ENCODE assay signal across 15 mouse cellular contexts in genomic region chr1:43803906-43804474, GRCm38 (mm10).
"Had no signal": no experiment of that assay in that cellular context is flagged by ENCODE, and none has a peak within 500 bp of the region (broad histone marks: within the 10 kb centered on the region; RNA-seq: fewer than 3 reads in every experiment).

No protein-coding gene starts in this region.

- H3K9ac ChIP-seq: liver, embryonic 15.5 days; lung, embryonic 14.5 days; midbrain, embryonic 13.5 days; midbrain, embryonic 15.5 days; neural tube, embryonic 12.5 days; stomach, embryonic 15.5 days had no signal

- H3K36me3 ChIP-seq: stomach, embryonic 15.5 days had no signal

- H3K4me2 ChIP-seq: liver, embryonic 15.5 days; lung, embryonic 14.5 days; midbrain, embryonic 11.5 days; midbrain, embryonic 13.5 days; midbrain, embryonic 15.5 days; neural tube, embryonic 12.5 days; stomach, embryonic 15.5 days had no signal

- ATAC-seq: midbrain, embryonic 13.5 days; midbrain, embryonic 15.5 days had no signal

- H3K4me1 ChIP-seq: liver, embryonic 15.5 days; midbrain, embryonic 13.5 days; midbrain, embryonic 15.5 days; neural tube, embryonic 12.5 days; stomach, embryonic 15.5 days had no signal

- DNase-seq: lung, adult 18-20 months; lung, embryonic 14.5 days; lung, postnatal 10 days; lung, postnatal 4 days; right cerebral cortex, postnatal 14 days; thymus, adult 18-20 months; thymus, postnatal 14 days; thymus, postnatal 36 days had no signal

- H3K27me3 ChIP-seq: liver, embryonic 15.5 days; midbrain, embryonic 13.5 days; midbrain, embryonic 15.5 days; neural tube, embryonic 12.5 days; stomach, embryonic 15.5 days had no signal

- H3K9me3 ChIP-seq: liver, embryonic 15.5 days; midbrain, embryonic 13.5 days; midbrain, embryonic 15.5 days; neural tube, embryonic 12.5 days; stomach, embryonic 15.5 days had no signal

- H3K27ac ChIP-seq: liver, embryonic 15.5 days; midbrain, embryonic 13.5 days; midbrain, embryonic 15.5 days; neural tube, embryonic 12.5 days; stomach, embryonic 15.5 days; stomach, postnatal 0 days had no signal

- H3K4me3 ChIP-seq: liver, embryonic 15.5 days; midbrain, embryonic 13.5 days; midbrain, embryonic 15.5 days; neural tube, embryonic 12.5 days; stomach, embryonic 15.5 days had no signal
